Mouse (Mus musculus) ovary, adult 10 weeks (tissue): Measurements from ENCODE around the gene Ndufaf5. TPM values are rescaled to one million over a fixed set of nuclear protein-coding genes. Genes with fewer than 3 reads are reported as not detected.

Experiments
- polyA plus RNA-seq: library from polyadenylated mRNA; stranded (reverse); fragments of 350-450 nt; fragmentation: Illumina TruSeq; extraction: RNeasy Lipid Tissue Mini Kit (QIAGEN cat#74804); gene quantifications from one replicate; pipeline ENCODE4 v1.2.3, GENCODE M21; 2014

Gene Ndufaf5
- polyA plus RNA-seq: 24.6 TPM

DNA sequence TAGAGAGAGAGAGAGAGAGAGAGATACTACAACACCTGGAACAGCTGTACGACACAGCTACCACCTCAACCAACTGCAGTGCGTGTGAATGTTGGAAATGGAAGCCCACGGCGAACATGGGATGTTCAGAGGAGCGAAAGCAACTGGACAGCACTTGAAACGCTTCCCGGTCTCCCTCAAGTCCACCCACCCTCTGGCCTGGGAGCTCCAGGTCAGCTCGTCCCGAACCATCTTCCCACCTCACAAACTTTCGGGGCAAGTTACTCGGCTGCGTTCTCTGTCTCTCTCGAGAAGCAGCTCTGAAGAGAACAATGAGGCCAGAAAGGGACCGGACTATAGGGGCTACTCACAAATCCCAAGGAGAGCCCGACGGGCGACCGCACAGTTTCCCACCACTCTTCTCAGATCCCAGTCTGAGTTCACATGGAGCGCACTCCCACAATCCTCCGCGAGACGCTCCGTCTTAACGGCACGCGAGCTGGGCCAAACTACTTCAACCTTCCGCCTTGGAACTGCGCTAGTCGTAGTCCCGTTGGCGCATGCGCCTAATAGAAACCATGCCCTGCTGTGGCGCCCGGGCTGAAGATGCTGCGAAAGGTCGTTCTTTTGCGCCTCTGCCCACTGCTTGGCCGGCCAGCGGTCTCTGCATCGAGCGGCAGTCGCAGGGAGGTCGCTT is at the start of gene Ndufaf5, which contains the start of gene Esf1:
Gene Ndufaf5 (plus strand): TSS at position 523 of the 676 bp plus-strand sequence.
Gene Esf1 (minus strand): TSS at position 438 of the 676 bp plus-strand sequence.

GRCm38 (mm10) chr2:140151743-140152142 is 18.7 kb upstream of the Ndufaf5 start, which contains the start of gene Gm17374:
Gene Gm17374 (plus strand): TSS chr2:140152043.

Other genes starting within 250 kb of the Ndufaf5 start
- 20.4 TPM for gene Tasp1, start 103.8 kb upstream of the Ndufaf5 start, polyA plus RNA-seq
- not detected for gene Gm17374, start 18.6 kb upstream of the Ndufaf5 start, polyA plus RNA-seq
- 92.2 TPM for gene Esf1, start 85 bp upstream of the Ndufaf5 start, polyA plus RNA-seq
- not detected for gene Sel1l2, start 219.1 kb downstream of the Ndufaf5 start, polyA plus RNA-seq
- 26.1 TPM for gene Macrod2, start 224.7 kb downstream of the Ndufaf5 start, polyA plus RNA-seq